Mouse (Mus musculus) neural tube, embryonic 11.5 days (tissue): ENCODE data around the gene Fgf22. TPM values are rescaled to one million over a fixed set of nuclear protein-coding genes. Genes with fewer than 3 reads are reported as not detected.

Experiments
- ATAC-seq: fragments of 200-750 bp; cut with Nextera tagmentation; 2 replicates; pipeline ENCODE4 v1.8.0; 2017; ENCODE audit warnings: moderate number of reproducible peaks, mild to moderate bottlenecking, moderate TSS enrichment, moderate library complexity; ENCODE audit not compliant: insufficient read depth, low FRiP score, low TSS enrichment
- DNase-seq: peaks from one replicate; pipeline ENCODE4 v3.0.0-alpha.2; 2015; ENCODE audit warnings: low spot score
- H3K27ac ChIP-seq: fragments of 300-500 bp; sonication (generic); 2 replicates; pipeline ENCODE4 v1.5.1; 2014; ENCODE audit warnings: low read depth, mild to moderate bottlenecking, low read length
- H3K27me3 ChIP-seq: fragments of 300-500 bp; sonication (generic); 2 replicates; pipeline ENCODE4 v1.6.1; 2014; ENCODE audit warnings: mild to moderate bottlenecking, low read length, mixed read lengths; ENCODE audit not compliant: control insufficient read depth, insufficient read depth
- H3K36me3 ChIP-seq: fragments of 300-500 bp; sonication (generic); 2 replicates; pipeline ENCODE4 v1.6.1; 2014; ENCODE audit warnings: mild to moderate bottlenecking, low read length, moderate library complexity, mixed read lengths; ENCODE audit not compliant: control insufficient read depth, insufficient read depth
- H3K4me1 ChIP-seq: fragments of 300-500 bp; sonication (generic); 2 replicates; pipeline ENCODE4 v1.6.1; 2014; ENCODE audit warnings: low read length, mixed read lengths; ENCODE audit not compliant: control insufficient read depth, insufficient read depth
- H3K4me2 ChIP-seq: fragments of 300-500 bp; sonication (generic); 2 replicates; pipeline ENCODE4 v1.6.1; 2014; ENCODE audit warnings: low read depth, mild to moderate bottlenecking, moderate library complexity
- H3K4me3 ChIP-seq: fragments of 300-500 bp; sonication (generic); 2 replicates; pipeline ENCODE4 v1.5.1; 2014; ENCODE audit warnings: low read depth, low read length
- H3K9ac ChIP-seq: fragments of 300-500 bp; sonication (generic); 2 replicates; pipeline ENCODE4 v1.6.1; 2014; ENCODE audit warnings: mild to moderate bottlenecking, low read length
- H3K9me3 ChIP-seq: fragments of 300-500 bp; sonication (generic); 2 replicates; pipeline ENCODE4 v1.6.1; 2016; ENCODE audit warnings: low read length; ENCODE audit not compliant: control insufficient read depth
- WGBS: fragments of 180-500 bp; shearing (Covaris S2); extraction: QIAGEN DNeasy Blood & Tissue Kit; methylation state at CpG from one replicate; pipeline ENCODE4 v1.1.7; 2014; 5-methylcytosine and 5-hydroxymethylcytosine counted together
- polyA plus RNA-seq: library from polyadenylated mRNA; unstranded; fragments of >200 nt; fragmentation: Nextera tagmentation; extraction: Ambion mirVana; gene quantifications from 2 replicates; pipeline ENCODE4 v1.2.1, GENCODE M21; 2014

Fgf22 gene
- polyA plus RNA-seq, 1 experiment from 2014 or later, result 0.20 TPM

DNA sequence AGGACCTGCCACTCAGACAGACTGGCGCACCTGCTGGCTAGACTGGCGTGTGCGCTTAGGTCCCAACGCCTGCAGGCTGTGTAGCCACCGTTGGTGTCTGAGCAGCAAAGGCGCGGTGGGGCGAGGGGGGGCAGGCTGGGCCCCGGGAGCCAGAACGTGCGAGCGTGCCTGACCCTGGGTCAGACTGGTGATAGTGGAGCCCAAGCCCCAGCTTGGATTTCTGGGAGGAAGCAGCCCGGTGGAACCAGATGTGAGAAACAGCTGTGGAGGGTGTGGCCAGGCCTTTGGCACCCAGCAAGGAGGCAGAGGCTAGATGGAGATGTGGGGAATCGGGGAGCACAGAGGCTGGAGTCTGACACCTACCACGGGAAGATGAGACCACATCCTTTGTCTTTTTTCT is 42.5 kb downstream of the Fgf22 start:
- ATAC-seq (no peak), DNase-seq (no peak)
- no peak overlapping the region; the same call in 1 of the 2 replicates for H3K4me2 ChIP-seq

DNA sequence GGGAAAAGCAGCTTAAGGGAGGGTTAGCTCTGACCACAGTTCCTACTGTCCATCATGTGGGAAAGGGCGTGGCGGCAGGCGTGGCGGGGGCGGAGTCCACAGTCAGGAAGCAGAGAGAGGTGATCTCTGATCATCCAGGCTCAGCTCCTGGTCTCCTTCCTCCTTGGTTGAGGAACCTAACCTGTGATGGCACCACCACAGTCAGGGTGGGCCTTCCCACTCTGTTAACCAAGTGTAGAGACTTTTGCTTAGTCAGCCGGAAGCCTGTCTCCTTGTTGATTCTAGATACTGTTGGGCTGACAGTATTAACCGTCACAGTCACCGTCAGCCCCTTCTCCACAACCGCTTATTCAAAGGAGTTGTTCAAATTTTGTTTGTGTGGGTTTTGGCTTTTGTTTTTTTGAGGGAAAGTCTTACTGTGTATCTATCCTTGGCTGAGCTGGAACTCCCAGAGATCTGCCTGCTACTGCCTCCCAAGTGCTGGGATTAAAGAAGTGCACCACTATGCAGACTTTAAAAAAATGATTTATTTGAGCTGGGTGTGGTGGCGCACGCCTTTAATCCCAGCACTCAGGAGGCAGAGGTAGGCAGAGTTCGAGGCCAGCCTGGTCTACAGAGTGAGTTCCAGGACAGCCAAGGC is 43.5 kb downstream of the Fgf22 start:
- no peaks in the 10 kb centered on the region for H3K9me3 ChIP-seq
- no peak overlapping the region for H3K4me2 ChIP-seq
- WGBS, result 94% methylated on average over 12 of the region's 12 CpGs
- H3K9ac ChIP-seq, result no peak overlapping the region
- H3K4me1 ChIP-seq, result peaks cover 29% of the 10 kb centered on the region
- H3K27ac ChIP-seq, result no peak overlapping the region
- no peaks in the 10 kb centered on the region; the same call in 1 of the 2 replicates for H3K36me3 ChIP-seq
- no peak overlapping the region for H3K4me3 ChIP-seq
- DNase-seq, result no peak
- ATAC-seq, result no peak
- H3K27me3 ChIP-seq, result no peaks in the 10 kb centered on the region

More for the DNA sequence above, 42.5 kb downstream of the Fgf22 start:
- WGBS, result 40% methylated on average over 15 of the region's 15 CpGs
- Histone ChIP-seq H3K4me1 (peaks cover 18% of the 10 kb centered on the region), H3K27me3 (no peaks in the 10 kb centered on the region), H3K27ac (no peak overlapping the region), H3K36me3 (no peaks in the 10 kb centered on the region; the same call in 1 of the 2 replicates), H3K9ac (no peak overlapping the region; the same call in 1 of the 2 replicates), H3K4me3 (no peak overlapping the region), H3K9me3 (no peaks in the 10 kb centered on the region)

DNA sequence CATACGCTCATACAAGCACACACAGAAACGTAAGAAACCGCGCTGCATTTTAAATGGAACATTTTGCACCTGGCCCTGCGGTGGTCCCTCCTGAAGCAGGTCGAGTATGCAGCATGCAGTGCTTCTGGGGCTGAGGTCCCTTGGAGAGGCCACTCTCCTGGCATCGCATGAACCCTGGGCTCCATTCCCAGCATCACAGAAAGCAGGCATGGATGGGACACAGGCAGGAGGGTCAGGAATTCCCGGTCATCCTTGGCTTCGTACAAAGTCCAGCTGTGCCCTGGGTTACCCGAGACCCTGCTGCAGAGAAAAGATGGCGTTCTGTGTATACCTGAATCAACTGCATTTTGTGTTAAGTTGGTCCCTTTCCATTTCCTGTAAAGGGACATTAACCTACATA is 45.6 kb downstream of the Fgf22 start:
- no peak for DNase-seq
- peaks cover 40% of the 10 kb centered on the region for H3K4me1 ChIP-seq
- 88% methylated on average over 11 of the region's 11 CpGs for WGBS

DNA sequence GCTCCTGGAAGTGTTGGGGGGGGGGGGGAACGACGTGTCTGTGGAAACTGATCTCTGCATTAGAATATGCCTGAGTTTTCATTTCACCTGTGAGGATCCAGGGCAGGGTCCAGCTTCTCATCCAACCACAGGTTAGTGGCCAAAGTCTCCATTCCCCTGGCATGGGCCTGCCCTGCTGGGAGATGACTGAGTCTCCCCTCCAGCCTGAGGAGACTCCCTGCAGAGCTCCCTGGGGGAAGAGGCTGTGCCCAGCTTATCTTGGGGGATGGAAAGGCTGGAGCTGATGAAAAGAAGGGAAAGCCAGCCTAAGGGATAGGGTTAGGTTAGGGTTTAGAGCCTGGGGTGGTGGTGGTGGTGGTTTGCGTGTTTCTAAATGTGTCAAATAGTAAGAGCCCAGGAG is 47.0 kb downstream of the Fgf22 start:
- H3K36me3 ChIP-seq, result no peaks in the 10 kb centered on the region; the same call in 1 of the 2 replicates
- no peak for DNase-seq
- H3K4me3 ChIP-seq, result no peak overlapping the region
- H3K27me3 ChIP-seq, result no peaks in the 10 kb centered on the region
- no peaks in the 10 kb centered on the region for H3K9me3 ChIP-seq
- 0 out of 2 replicates have a peak overlapping the region, but pooled peaks have one; percentile 41 for H3K27ac ChIP-seq
- H3K9ac ChIP-seq, result no peak overlapping the region
- peaks cover 50% of the 10 kb centered on the region for H3K4me1 ChIP-seq
- ATAC-seq, result no peak
- no peak overlapping the region for H3K4me2 ChIP-seq
- 42% methylated on average over 3 of the region's 3 CpGs for WGBS

More for the DNA sequence above, 45.6 kb downstream of the Fgf22 start:
- Histone ChIP-seq H3K9ac (no peak overlapping the region; the same call in 1 of the 2 replicates), H3K4me2 (no peak overlapping the region), H3K27ac (no peak overlapping the region), H3K4me3 (no peak overlapping the region), H3K27me3 (no peaks in the 10 kb centered on the region), H3K36me3 (no peaks in the 10 kb centered on the region; the same call in 1 of the 2 replicates), H3K9me3 (no peaks in the 10 kb centered on the region)
- no peak for ATAC-seq

DNA sequence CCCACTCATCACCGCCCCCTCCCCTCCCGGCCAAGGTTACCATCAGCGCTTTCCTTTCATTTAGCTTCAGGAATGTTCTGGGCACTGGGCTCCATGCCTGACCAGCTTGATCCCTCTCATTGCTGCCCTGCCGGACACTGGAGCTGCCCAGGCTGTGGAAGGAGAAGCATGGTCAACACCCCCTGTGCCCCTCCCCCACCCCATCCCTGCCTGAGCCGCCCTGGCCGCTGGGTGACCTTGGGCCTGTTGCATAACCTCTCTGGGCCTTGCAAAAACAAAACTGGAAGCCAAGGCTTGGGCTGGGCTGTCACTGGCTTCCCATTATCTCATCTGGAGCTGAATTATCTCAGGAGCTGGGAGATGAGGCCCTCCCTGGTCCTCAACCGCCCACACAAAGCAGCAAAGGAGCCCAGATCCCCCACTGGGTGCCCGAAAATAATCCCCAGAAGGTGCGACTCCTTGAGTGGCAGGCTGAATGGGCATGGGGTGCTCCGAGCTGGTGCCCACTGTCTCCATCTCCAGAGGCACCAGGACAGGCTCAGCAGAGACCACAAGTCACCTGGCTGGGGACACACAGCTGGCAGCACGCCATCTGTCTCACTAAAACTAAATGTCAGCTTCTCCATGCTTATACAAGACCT is 47.6 kb downstream of the Fgf22 start:
- 42% methylated on average over 11 of the region's 11 CpGs for WGBS
- Histone ChIP-seq H3K9ac (no peak overlapping the region), H3K36me3 (peaks cover 1% of the 10 kb centered on the region; the same call in 1 of the 2 replicates), H3K27ac (peak overlapping the region; percentile 90), H3K4me2 (no peak overlapping the region), H3K9me3 (no peaks in the 10 kb centered on the region), H3K4me1 (peaks cover 56% of the 10 kb centered on the region), H3K27me3 (no peaks in the 10 kb centered on the region), H3K4me3 (no peak overlapping the region)
- DNase-seq, result no peak
- no peak for ATAC-seq

DNA sequence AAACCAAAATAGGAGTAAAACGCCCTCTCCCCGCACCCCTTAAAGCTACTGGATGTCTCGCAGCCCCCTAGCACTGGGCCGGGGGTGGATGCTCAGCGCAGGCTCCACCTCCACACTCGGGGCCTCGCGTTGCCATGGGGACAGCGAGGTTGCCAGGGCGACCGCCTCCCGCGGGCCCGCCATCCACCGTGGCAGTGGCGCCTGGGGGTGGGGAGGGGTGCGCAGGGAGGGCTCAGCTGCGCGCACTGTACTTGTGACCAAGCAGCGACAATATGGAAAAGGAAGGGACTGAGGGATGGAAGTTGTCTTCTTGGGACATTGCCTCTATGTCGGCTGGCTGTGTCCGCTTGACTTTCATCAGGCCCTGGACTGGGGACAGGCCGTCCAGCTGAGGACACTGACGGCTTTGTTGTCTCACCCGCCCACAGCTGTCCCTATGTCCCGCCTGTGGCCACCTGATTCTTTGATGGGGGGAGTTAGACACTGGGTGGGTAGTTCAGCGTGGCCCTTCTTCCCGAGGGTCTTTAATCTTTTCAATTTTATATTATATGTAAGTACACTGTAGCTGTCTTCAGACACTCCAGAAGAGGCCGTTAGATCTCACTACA is 48.9 kb downstream of the Fgf22 start:
- WGBS, result 4% methylated on average over 29 of the region's 29 CpGs
- 0 out of 2 replicates have a peak overlapping the region, but pooled peaks have one; percentile 13 for H3K4me3 ChIP-seq

DNA sequence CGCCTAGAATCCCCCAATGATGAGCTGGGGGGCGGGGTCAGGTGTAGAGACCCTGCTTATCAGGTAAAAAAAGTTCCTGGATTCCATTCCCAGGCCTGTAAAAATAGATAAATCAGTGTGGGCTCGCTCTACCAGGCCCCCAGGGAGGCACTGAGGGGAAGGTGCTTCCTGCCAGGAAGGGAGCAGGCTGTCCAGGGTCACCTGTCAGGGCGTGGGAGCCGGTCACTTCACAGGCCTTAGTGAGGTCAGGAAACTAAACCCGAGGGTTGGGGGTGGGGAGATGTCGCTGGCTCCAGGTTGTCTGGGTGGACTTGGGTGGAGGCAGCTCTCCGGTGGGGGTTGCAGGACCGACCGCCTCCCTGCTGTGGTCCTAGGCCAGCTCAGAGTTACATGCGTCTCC is 50.8 kb downstream of the Fgf22 start:
- no peaks in the 10 kb centered on the region for H3K9me3 ChIP-seq
- H3K27ac ChIP-seq, result 0 out of 2 replicates have a peak overlapping the region, but pooled peaks have one; percentile 20
- no peaks in the 10 kb centered on the region for H3K27me3 ChIP-seq
- peaks cover 54% of the 10 kb centered on the region for H3K4me1 ChIP-seq
- H3K36me3 ChIP-seq, result peaks cover 8% of the 10 kb centered on the region
- ATAC-seq (no peak), DNase-seq (no peak)
- no peak overlapping the region for H3K4me2 ChIP-seq
- no peak overlapping the region for H3K4me3 ChIP-seq
- peak overlapping the region; percentile 4; the same call in 1 of the 2 replicates for H3K9ac ChIP-seq
- 68% methylated on average over 11 of the region's 11 CpGs for WGBS

More for the DNA sequence above, 48.9 kb downstream of the Fgf22 start:
- ATAC-seq, result peak; percentile 92
- peaks cover 2% of the 10 kb centered on the region; the same call in 1 of the 2 replicates for H3K36me3 ChIP-seq
- peak overlapping the region; percentile 90 for H3K27ac ChIP-seq
- H3K9me3 ChIP-seq, result no peaks in the 10 kb centered on the region
- peak overlapping the region; percentile 41 for H3K4me2 ChIP-seq
- H3K9ac ChIP-seq, result peak overlapping the region; percentile 31
- H3K27me3 ChIP-seq, result no peaks in the 10 kb centered on the region
- DNase-seq, result peak; percentile 94
- peaks cover 56% of the 10 kb centered on the region for H3K4me1 ChIP-seq

DNA sequence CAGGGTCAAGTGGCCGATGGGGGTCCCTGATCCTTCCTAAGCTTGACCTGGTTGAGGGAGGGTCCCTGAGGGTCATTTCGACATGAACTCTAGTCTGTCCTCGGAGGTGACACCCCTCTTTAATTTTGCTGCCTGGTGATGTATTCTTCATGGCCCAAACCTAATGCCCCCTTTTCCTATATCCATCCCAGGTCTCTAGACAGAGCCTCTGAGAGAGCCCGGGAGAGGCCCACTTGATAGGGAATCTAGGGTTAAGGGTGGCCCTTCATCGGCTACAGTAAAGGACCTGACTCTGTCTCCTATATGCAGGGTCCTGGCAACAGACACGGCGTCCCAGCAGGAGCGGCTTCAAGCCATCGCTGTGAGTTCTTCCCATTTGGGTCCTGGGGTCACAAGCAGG is 51.5 kb downstream of the Fgf22 start:
- Histone ChIP-seq H3K27me3 (no peaks in the 10 kb centered on the region), H3K4me3 (no peak overlapping the region), H3K36me3 (peaks cover 8% of the 10 kb centered on the region), H3K9me3 (no peaks in the 10 kb centered on the region), H3K4me1 (peaks cover 54% of the 10 kb centered on the region), H3K4me2 (no peak overlapping the region), H3K9ac (no peak overlapping the region; the same call in 1 of the 2 replicates), H3K27ac (0 out of 2 replicates have a peak overlapping the region, but pooled peaks have one; percentile 20)
- DNase-seq (no peak), ATAC-seq (no peak)
- 88% methylated on average over 9 of the region's 9 CpGs for WGBS
